Mouse (Mus musculus): ENCODE results near the gene Nat8f6.
A peak's percentile ranks its signal among the peaks of the same experiment; 100 is the strongest.
"Not testable (repeated sequence)": the region's sequence is repeated elsewhere in the genome, so short reads cannot be mapped to it uniquely, and the experiment has no call there.

Nat8f6 gene

DNA sequence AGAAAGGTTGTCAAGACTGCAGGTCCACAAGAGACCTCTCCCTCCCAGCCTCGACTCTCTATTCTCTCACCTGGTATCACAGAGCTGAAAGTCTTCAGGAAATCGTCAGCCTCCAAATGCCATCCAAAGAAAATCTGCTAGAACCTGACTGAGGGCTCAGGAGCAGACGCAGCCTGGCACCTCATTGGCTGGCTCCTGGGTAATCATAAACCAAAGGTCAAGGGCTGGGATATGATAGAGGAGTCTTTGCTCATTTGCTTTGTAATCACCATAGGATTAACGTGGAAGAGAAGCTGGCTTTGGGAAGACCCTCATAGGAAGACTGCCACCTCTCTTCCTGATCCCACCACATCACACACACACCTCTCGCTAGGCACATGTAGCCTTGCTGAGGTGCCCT is at the start of gene Nat8f6, which contains the start of gene Nat8f5:
TSS of gene Nat8f6 (minus strand) at position 118 of the 400 bp plus-strand sequence.
TSS of gene Nat8f5 (minus strand) at position 136 of the 400 bp plus-strand sequence.
- no peak for DNase-seq (ENCODE audit: low read depth)

DNA sequence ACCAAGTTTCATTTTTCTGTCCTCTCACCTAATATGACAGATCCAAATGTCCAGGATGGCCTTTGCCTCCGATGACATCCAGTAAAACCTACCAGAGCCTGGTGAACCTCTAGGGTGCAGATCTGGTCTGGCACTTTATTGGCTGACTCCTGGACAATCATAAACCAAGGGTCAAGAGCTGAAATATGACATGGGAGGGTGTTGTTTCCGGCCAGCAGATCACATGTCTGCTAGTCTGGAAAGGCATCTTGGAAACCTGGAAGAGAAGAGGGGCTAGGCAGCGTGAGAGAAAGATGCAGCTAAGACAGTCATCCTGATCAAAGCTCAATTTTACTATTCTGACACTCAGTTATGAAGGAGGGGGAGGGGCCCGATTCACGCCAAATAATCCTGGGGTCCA is 48.3 kb upstream of the Nat8f6 start, which contains the start of gene Nat8f2:
TSS of gene Nat8f2 (minus strand) at position 153 of the 400 bp plus-strand sequence.
- DNase-seq (ENCODE audit: low read depth), result not testable (repeated sequence)

DNA sequence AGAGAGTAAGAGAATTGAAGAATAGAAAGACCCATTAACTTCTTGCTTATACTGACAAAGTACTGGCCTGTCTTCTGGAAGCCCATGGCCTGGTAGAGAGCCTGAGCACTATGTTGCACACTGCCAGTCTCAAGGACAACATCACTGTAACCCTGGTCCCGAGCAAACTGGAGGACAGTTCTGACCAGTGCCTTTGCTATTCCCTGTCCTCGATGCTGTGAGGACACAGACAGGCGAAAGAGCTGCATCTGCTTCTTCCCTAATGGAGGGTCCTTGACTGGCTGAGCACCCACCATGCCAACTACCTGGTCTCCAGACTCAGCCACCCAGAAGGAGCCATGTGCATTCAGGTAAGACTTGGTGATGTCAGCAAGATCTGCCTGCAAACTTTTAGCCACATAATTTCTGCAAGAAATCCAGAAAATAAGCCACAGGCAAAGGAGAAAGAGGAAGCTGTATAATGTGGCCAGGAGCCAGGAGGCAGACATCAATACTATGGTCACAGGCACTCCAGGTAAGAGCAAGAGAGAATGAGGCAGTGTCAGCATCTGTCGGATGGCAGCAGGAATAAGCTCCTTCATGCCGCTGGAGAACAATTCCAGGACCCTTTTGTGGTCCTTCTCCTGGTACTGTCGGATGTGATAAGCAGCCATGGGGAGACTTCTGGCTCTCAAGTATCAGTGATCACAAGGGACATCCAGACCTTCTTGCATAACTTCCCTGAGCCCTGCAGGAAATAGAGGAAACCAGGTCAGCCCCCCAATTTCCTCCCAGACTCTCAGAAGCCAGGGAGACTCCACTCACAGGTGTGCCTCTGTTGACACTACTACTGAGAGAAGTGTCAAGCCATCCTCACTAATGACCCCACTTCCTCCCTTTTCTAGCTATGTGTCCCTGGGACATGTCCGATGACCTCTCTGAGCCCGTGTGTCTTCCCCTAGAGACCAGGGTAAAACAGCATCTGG is 47.3 kb upstream of the Nat8f6 start:
- no peak for DNase-seq (ENCODE audit: low read depth)

DNA sequence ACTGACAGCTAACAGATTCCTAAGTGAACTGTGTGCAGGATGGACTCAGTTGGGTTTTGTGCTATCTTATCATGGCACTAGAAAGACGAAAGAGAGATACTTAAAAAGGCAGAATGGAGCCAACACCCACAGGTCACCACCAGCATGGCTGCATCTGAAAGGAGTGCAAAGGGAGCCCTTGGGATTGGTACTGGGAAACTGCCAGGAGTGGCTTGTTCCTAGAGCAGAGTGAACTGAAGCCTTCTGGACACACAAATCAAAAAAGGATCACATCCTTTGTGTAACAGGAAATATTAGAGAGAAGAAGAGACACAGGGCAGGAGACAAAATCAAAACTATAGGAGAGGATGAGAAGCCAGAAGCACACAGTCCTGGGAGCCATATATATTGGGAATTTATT is 46.2 kb upstream of the Nat8f6 start:
- DNase-seq (ENCODE audit: low read depth), result not testable (repeated sequence)

DNA sequence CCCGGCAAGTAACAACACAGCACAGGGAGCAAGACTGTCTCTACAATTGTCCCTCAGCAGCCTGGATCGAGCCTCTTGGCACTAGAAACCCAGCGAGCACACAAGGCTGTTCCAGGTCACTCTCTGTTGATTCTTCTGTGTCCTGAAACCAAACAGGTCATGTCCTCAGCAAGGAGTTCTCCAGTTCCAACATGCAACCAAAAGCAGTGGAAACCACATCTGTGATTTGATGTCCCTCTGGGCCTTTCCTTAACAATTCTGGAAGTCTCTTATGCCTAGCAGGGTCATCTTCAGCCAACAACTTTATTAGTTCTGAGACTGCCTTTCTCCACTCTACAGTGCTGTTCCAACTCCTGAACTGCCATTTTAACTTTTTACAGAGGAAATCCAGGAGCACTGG is 45.4 kb upstream of the Nat8f6 start:
- DNase-seq (ENCODE audit: low read depth), result not testable (repeated sequence)

DNA sequence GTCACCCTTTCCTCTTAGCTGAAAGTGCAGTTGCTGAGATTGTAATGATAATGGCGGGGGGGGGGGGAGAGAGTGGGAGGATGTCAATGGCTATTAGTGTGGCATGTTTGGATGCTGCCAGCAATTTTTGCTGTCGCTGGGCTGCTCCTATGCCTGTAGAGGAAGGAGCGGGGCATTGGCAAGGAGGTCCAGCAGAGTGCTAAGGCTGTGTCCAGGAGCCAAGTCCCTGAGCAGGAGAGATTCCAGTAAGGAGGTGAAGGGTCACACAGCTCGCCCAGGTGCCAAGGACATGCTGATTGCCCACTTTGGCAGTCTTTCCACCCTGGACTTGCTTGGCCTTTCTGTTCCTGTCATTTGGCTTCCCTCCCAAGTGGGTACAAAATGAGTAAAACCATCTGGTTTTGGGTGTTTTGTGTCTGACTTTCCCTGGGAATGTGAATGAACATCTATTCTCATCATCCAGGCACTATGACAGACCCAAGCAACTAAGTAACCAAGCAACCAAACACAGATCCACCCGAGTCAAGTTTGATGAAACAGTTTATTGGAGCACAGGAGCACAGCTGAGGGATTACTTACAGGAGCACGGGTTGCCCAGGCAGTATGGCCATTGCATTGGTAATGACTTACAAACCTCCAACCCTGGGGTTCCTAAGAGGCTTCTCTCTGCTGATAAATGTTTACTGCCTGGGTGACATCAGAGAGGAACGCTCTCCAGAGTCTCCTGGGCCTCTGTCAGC is 44.3 kb upstream of the Nat8f6 start:
- peak; percentile 39 for DNase-seq (ENCODE audit: low read depth)

DNA sequence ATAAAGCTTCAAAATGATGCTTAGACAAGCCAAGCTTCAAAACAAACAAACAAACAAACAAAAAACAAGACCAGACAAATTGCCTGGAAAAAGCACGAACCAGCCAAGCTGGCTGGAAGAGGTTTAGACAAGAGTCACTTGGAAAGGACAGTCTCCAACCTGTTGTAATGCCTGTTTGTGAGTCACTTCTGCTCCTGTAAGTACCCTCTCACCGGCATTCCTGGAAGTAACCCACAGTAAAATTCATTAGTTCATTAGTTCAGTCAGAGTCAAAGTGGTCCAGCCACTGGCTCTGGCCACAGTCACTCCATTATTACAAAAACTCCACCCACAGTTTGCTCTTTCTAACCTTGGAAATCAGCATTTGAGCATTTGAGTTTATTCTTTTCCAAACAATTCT is 43.1 kb upstream of the Nat8f6 start:
- DNase-seq (ENCODE audit: low read depth), result no peak

DNA sequence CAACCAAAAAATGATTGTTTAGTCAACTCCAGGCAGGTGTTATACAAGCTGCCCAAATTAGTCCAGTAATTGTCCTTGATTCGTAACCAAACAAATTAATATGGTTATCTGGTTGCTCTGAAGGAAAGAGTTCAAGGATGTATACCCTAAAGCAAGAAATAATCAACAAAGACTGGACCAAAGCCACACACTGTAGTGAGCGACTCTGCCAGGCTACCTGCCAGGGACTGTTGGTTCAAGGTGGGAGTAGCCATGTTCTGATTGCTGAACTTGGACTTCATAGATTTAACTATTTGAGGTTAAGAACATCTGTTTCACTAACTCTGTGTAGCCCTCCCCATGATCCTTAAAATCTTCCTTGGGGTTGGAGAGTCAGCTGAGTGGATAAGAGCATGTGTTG is 42.4 kb upstream of the Nat8f6 start:
- no peak for DNase-seq (ENCODE audit: low read depth)

DNA sequence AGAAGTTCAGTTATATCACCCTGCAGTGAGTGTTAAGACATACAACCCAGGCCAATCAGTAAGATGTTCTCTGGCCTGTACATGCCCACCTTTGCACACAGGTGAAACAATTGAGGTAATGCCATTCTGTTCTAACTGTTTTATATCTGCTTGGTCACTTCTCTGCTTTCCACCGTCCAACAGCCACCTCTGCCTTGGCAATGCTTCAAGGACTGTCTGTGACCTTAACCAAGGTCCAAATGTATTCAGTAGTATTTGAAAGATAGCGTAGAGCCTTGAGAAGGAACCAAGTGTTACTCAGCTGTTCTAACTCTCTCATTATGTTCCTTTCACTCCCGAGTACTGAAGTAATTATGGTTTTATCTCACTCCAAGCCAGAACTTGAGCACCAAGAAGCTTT is 41.8 kb upstream of the Nat8f6 start:
- DNase-seq (ENCODE audit: low read depth), result no peak

DNA sequence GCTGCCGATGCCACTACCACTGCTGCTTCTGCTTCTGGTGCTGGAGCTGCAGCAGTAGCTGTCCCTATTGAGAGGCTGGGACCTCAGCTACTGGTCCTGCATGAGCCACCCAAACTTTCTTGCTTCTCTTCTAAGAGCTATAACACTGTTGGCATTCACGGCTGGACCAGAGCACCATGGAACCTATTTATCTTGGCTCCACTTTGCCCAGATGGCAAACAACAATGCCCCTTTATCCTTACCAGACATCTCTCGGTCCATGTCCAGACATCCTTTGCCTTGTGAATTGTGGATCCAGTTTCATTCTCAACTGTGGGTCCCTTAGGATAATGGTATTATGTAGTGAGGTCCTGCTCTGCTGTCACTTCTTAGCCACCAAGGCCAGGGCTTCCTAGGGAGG is 40.5 kb upstream of the Nat8f6 start:
- DNase-seq (ENCODE audit: low read depth), result no peak

DNA sequence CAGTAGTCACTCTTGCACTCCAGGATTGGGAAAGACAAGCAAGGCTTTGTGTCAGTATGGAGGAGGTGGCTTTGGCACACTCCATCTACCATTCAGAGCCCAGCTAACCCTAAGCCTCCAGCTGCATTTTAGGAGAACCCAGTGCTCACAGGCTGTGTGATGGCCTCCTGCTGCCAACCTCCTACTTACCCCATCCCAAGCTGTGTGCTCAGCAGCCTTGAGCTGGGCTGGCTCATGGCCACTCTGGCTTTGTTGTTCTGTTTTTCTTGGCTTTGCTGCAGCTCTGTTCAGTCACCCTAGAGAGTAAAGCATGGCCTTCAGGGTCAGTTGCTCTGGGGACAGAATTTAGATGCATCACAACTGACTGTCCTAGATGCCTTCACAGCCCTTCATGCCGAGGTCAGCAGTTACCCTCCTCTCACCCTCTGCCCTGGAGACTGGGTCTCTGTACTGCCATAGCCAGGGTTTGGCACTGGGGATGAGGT is 35.5 kb upstream of the Nat8f6 start:
- peak; percentile 75 for DNase-seq (ENCODE audit: low read depth)

DNA sequence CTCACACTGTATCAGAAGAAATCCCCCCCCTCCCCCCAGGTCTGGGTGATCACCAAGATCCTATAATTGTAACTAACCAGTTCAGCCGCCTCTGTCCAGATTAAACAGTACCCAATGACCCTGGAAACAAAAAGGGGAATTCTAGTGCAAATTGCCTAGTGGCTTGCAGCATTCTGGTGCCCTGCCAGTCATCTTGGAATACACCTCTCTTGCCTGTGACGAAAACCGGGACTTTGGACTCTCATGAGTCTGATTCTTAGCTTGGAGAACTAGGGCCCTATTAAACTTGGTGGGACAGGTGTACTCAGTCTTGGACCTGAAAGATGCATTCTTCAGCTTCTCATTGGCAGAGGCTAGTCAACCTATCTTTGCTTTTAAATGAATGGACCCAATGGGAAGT is 32.7 kb upstream of the Nat8f6 start:
- no peak for DNase-seq (ENCODE audit: low read depth)

DNA sequence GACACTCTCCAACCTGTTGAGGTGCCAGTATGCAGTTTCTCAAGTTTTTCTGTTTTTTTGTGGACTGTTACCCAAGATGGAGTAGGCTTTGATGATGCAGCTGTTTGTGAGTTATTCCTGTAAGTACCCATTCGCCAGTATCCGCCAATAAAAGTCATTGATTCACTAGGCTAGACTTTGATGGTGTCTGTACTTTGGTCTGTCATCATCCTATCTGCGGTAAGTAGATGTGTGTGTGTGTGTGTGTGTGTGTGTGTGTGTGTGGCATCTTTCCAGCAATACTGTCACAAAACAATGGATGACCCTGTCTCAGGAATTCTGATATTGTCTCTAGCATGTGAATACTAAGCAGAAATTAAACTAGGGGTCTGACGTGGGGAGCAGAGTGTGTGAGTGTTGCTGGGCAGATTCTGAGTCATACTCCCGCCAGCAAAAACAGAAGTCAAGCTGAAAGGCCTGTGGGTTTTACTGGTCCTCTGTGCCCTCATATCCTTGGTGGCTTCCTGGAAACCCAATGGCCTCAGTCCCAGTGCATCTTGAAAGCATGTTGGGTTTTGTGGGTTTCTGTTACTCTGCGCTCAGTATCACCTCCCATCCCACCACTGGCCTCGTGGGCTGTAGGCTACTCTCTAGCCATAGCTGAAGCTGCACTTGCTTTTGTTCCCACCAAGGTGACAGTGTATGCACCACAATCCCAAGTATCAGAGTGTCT is 30.5 kb upstream of the Nat8f6 start:
- no peak for DNase-seq (ENCODE audit: low read depth)

DNA sequence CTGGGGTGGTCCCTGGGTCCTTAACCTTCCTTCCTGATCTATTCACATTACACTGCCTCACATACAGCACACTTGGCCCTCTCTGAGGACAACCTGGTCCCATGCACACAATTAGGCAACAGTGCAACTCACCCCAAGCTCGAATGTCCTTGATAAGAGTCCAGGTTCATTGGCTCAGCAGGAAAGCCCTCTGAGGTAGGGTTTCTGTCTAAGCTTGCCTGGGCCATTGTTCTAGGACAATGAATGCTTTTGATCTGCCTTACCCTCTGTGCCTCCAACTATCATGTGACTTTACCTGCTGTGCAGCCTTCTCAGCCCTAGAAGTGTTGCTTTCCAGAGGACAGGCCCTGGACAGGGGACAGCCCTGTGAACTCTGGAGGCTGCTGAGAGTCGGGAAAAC is 28.5 kb upstream of the Nat8f6 start:
- DNase-seq (ENCODE audit: low read depth), result no peak

DNA sequence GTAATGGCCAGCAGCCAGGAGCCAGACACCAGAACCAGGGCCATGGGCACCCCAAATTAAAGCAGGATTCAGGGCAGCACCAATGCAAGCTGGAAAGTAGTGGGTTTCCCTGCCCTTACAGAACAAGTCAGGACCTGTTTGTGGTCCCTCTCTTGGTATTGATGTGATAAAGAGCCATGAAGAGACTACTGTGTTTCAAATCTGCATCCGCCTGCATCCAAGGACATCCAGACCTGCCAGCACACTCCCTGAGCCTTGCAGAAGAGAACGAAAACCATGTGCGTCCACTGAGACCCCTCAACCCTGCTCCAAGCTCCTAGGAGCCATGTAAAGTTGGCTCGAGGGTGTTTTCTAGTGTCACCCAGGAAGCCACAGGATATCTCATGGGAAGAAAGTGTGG is 27.4 kb upstream of the Nat8f6 start:
- DNase-seq (ENCODE audit: low read depth), result no peak

DNA sequence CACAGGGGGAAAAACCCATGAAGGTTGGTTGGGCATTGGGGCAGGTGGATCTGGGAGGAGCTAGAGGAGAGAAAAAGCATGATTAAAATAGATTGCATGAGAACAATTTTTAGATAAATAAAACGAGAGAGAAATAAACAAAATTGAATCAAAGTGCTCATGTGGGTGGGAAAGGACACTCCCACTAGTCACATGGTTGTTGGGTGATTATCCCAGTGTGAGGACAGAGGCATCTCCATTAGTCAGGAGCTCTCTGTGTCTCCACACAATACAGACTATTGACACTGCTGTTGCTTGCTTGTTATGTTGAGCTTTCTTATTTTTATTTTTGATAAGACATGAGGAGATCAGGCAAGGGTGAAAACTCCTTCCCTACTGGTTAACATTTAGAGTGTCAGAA is 26.2 kb upstream of the Nat8f6 start:
- no peak for DNase-seq (ENCODE audit: low read depth)

DNA sequence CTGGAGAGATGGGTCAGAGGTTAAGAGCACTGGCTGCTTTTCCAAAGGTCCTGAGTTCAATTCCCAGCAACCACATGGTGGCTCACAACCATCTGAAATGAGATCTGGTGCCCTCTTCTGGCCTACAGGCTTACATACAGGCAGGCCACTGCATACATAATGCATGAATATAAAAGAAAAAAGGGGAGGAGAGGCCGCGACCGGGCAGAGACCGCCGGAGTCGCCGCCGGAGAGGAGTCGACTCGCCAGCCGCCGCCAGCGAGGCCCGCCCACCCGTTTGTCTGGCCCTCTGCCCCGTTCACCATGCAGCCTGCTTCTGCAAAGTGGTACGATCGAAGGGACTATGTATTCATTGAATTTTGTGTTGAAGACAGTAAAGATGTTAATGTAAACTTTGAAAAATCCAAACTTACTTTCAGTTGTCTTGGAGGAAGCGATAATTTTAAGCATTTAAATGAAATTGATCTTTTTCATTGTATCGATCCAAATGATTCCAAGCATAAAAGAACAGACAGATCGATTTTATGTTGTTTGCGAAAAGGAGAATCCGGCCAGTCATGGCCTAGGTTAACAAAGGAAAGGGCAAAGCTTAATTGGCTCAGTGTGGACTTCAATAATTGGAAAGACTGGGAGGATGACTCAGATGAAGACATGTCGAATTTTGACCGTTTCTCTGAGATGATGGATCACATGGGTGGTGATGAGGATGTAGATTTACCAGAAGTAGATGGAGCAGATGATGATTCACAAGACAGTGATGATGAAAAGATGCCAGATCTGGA is 23.1 kb upstream of the Nat8f6 start:
- peak; percentile 73 for DNase-seq (ENCODE audit: low read depth)

DNA sequence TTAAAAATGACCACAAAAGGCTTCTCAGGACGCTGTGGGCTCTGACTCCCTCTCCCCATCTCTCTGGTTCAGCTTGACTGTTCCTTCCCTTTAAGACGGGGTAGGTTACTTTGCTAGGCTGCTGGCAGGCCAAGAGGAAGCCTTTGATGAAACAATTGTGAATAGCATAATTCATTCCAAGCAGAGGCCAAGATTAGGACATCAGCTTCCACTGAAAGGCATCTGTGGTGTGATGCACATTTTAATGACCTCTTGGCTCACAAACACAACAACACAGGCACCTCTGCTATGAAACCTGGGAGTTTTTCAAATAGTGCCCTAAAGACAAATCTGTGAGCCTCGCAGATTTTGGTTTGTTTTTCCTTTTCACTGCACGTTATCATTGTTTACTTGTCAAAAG is 19.2 kb upstream of the Nat8f6 start:
- peak; percentile 21 for DNase-seq (ENCODE audit: low read depth)

DNA sequence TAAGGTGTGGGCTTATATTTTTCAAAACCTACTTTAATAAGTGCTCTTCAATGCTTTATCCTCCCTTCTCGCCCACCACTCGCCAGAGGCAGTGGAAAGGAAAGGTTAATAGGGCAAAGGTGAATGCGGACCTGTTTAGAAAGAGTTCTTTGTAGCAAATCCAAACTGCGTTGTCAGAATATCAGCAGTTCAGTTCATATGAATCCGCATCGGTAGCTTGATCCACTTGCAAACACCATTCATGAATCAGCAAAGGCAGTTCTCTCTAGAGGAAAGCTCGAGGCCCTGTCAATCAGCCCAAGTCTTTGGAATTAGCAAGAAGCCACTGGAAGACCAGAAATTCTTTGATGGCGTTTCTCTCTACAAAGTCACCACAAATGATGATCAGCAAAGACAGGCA is 17.9 kb upstream of the Nat8f6 start:
- DNase-seq (ENCODE audit: low read depth), result no peak

DNA sequence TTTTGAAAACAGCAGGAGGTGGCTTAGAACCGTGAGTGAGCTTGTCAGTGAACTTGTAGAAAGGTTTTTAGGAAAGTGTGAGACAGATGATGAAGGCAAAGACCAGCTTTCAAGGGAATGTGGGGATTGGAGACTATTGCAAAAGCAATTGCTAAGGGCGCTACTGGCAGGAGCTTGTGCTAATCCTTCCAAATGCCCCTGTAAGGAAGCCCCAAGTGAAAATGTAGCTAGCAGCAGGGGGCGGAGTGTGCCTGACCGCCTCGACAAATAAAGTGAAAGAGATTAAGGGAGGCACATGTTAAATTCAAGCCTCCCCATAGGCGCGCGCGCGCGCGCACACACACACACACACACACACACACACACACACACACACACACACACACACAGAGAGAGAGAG is 16.6 kb upstream of the Nat8f6 start:
- DNase-seq (ENCODE audit: low read depth), result peak; percentile 25

DNA sequence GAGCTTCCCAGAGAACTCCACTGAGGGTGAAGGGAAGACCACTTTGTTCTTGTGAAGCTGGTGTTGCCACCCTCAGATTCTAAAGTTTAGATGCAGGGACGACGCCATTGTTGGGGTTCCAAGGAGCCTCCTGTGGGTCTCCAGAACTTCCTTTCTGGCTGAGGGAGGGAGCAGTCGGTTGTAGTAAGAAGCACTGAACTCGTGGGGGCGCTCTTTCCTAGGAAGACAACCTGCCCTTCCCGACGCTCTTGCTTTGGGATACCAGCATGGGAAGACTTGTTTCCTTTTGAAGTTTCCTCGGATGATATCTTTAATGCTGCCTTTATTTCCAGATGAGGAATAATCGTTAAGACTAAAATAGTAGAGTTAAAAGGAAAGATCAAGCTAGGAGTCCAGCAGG is 16.1 kb upstream of the Nat8f6 start:
- peak; percentile 74 for DNase-seq (ENCODE audit: low read depth)

Measured in NIH3T3 (cell line).